Mouse (Mus musculus): Measurements from ENCODE around the gene Vars.

Vars gene

DNA sequence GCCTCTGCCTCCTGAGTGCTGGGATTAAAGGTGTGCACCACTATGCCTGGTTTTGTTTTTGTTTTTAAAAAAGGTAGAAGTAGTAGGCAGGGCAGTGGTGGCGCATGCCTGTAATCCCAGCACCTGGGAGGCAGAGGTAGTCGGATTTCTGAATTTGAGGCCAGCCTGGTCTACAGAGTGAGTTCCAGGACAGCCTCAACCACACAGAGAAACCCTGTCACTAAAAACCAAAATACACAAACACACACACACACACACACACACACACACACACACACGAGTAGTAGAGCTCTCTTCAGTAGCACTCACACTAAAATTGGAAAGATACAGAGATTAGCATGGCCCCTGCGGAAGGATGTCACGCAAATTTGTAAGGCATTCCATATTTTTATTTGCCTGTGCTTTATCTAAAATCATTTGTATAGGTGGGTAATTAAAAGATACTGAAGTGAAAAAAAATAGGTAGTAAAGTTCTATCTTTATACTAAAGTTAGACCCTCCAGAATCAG lies 48.2 kb downstream of the Vars start:
- no peak for DNase-seq (ENCODE audit: low read depth)

DNA sequence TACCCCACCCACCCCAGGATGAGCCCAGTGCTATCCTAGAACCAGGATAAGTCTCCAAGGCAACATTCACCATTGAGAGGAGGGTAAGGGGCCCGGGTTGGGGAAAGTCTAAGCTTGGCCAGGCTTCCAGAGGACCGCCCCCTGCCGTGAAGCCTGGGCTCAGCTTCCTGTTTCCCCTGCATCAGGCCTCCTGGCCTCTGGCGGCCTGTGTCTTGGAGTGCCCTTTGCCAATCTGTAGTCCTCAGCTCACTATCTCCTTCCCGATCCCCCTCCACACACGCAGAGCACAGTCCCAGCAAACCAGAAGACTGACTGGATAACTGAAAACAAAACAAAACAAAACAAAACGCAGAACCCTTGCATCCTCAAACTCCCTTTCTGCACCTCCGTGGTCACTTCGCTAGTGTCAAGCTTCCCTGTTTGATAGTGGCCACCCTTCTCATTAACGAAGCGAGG lies 48.8 kb downstream of the Vars start, which contains the start of gene Clic1:
TSS of gene Clic1 (plus strand) at position 406 of the 456 bp plus-strand sequence.
- no peak for DNase-seq (ENCODE audit: low read depth)

DNA sequence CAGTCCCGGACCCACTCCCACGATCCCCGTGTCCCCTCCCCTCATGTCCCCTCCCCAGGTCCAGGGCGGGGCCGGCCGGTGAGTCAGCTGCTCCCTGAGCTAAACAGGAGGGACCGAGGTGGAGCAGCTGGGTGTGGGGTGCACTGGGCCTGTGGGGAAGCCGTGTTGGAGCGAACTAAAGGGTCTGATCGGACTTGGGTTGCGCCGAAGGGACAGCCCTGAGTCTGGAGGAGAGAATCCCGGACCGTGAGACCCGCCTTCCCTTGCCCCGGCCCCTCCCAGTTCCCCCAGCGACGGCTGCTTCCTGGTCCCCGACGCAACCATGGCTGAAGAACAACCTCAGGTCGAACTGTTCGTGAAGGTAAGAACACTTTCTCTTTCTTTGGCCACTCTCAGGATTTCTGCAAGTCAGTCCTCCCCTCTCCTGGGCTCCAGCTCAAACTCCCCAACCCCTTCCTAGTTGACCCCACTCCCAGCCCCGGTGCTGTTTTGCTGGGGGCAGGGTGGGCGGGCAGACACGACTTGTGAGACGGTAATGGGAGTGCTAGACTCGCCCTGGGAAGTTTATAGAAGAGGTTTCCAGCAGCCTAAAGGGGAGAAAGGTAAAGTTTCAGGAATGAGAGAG lies 49.5 kb downstream of the Vars start:
- DNase-seq (ENCODE audit: low read depth) = no peak

DNA sequence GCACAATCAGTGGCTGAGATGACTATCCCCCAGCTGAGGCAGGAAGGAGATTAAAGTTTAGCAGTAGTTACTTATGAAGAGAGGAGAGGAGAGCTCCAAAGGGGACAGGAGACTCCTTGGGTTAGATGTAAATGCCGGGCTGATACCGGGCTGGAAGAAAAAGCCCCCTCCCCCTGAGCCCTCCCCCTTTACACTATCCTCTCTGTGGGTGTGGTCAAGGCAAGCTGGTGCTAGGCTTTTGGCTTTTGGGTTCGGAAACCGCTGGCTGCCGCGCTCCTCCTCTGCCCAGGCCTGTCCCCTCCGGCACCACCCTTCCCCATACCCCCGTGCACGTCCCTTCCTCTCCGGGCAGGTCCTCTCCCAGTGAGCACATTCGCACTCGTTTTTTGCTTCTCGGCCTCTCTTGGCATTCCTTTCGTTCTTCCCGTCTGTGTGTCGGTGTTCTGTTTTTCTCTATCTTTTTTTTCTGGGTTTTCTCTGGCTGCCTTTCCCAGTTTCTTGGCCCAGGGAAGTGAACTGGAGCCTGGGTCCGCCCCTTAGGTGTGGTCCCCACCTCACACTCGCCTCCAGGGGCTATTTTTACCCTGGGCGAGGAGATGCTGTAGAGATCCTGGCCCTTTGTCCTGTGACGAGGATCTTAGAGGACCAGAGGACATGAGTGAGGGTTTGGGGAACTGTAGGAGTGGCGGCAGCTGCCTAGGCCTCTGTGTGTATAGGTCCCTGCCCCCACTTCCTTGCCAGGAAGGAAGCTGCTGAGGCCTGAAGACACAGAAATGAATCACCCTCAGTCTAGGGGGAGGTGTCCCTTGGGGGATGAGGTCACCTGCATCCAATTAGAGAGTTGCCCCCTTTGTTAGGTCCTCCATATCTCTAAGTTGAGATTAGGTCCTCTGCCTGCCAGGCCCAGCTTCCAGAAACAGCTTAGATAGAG lies 50.6 kb downstream of the Vars start:
- peak; percentile 73 for DNase-seq (ENCODE audit: low read depth)

DNA sequence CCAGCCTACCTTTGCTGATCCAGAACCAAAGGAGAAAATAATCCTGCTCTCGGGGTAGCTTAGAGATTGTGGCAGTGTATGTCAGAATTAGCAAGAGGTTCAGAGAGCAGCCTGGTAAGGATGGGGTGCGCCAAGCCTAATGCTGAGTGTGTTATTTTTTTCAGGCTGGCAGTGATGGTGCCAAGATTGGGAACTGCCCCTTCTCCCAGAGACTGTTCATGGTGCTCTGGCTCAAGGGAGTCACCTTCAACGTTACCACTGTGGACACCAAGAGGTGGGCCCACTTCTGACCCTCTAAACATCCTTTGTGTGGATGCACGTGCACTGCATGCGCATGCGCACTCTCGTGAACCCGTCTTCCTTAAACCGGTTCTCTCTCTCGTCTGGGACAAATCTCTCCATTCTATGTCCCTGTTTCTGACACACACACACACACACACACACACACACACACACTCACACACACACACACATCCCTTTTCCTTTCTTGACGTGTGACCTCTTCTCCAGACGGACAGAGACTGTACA lies 51.5 kb downstream of the Vars start:
- DNase-seq (ENCODE audit: low read depth) = no peak

DNA sequence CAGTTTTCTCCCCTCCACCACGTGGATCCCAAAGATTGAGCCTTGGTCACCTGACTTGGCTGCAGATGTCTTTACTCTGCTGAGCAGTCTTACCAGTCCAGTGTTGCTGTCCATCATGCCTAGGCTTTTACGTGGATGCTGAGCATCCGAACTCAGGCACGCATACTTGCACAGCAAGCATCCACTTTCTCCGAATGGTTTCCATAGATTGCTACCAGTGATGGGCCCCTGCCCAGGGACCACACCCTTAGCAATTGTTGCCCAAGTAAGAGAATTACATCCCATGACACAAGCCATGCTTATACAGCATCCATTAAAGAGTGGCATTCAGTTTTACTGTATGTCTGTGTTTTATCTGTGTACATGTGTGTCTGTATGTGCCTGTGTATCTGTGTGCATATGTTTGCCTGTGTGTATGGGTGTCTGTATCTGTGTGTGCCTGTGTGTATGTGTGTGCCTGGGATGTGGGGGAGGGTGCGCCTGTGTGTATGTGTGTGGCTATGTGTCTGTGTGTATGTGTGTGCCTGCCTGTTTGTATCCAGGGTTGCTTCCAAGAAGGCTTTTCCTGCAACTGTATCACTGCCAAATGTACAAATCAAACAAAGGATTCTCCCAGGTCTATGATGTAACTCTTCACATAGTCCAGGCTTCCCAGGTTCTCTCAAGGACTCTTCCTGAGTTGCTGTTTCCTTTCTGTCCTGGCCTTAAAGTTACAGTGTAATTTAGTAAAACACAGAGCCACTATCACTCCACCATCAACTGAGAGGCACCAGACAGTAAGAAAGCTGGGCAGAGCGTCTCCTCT lies 55.1 kb downstream of the Vars start:
- DNase-seq (ENCODE audit: low read depth) = no peak

DNA sequence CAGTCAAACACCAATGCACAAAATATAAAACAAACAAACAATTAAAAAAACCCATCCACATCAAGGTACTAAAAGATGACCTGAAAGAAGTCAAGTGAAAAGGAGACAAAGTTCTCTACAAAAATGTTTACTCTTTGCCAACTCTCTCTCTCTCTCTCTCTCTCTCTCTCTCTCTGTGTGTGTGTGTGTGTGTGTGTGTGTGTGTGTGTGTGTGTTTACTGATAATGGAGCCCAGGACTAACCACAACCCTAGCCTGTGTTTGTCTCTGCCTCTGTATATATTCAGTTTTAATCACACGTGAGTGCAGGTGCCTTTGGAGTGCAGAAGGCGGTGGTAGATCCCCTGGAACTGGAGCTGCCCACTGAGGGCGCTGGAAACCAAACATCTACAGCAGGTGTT lies 56.3 kb downstream of the Vars start:
- no peak for DNase-seq (ENCODE audit: low read depth)

DNA sequence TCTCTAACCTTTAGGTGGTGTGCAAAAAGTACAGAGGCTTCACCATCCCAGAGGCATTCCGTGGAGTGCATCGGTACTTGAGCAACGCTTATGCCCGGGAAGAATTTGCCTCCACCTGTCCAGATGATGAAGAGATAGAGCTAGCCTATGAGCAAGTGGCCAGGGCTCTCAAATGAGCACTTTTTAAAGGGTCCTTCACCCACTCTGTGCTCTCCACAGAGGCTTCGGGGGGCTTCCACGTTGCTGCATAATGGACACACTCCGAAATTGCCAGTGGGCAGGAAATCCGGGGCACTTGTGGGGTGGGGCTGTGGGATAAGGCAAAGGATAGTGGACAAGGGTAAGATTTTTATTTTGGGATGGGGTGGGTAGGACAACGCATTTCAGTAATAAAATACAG lies 57.5 kb downstream of the Vars start:
- DNase-seq (ENCODE audit: low read depth) = no peak

DNA sequence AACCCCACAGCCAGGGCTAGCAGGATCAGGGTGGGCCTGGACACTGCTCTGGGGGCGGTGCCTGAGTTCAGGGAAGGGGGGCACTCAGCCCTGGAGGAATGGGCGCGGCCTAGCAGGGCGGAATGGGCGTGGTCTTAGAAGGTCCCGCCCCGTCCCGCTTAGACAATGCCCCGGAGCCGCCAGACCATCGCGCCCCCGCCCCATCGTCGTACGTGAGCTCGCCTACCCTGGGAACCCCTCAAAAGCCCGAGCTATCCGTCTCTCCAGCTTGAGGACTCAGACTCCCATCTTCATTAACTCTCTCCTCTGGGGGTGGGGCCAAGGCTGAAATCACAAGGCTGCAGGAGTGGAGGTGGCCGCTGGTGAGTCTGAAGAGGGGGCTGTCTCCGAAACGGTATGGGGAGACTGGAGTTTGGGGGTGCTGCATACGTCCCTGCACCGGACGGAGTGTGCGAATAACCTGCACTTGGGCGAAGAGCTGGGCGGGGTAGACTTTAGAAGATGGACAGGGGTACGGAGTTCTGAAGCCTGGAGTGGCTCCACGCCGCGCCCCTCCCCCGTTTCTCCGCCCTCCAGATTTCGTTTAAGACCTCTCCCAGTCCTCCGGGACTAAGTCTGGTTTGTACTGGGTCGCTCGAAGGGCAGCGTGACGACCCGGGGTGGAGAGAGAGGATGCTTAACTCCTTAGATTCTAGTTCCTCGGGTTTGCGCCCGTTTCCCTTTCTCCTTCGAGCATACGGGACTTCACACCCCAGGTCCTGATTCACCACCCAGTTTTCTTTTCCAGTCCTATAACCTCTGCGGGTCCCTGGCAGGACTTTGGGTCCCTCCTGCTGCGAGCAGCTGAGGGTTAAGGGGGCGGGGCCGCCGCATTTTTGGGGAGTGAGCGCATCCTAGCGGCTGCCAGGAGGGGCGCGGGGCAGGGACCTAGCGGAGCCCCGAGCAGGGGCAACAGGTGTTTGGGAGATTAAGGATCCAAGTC lies 58.4 kb downstream of the Vars start, which contains the start of gene Ddah2:
TSS of gene Ddah2 (plus strand) at position 125 of the 982 bp plus-strand sequence.
- no peak for DNase-seq (ENCODE audit: low read depth)

DNA sequence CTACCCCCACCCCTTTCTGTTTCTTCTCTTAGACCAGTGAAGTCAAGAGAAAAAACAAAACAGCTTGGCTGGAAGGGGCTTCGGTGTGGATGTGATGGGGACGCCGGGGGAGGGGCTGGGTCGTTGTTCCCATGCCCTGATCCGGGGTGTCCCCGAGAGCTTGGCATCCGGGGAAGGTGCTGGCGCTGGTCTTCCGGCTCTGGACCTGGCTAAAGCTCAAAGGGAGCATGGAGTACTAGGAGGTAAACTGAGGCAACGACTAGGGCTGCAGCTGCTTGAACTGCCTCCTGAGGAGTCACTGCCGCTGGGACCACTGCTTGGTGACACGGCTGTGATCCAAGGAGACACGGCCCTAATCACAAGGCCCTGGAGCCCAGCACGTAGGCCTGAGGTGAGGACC lies 59.3 kb downstream of the Vars start:
- no peak for DNase-seq (ENCODE audit: low read depth)

DNA sequence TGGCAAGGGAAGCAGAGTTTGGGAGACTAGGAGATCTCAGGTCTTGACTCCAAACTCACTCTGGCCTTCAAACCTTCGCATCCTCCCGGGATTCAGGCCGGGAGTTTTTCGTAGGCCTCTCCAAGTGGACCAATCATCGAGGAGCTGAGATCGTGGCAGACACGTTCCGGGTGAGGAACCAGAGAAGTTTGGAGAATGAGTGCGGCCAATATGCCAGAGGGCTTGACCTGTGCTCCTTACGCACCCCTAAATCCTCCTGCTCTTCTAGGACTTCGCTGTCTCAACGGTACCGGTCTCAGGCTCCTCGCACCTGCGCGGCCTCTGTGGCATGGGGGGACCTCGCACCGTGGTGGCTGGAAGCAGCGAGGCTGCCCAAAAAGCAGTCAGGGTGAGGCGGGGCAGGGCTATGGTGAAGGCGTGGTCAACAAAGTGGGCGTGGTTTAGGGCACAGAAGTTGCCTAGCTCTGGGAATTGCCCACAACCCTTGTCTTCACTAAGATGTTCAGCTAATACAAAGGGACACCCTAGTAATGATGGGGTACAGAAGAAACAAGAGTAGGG lies 60.0 kb downstream of the Vars start:
- DNase-seq (ENCODE audit: low read depth) = no peak

DNA sequence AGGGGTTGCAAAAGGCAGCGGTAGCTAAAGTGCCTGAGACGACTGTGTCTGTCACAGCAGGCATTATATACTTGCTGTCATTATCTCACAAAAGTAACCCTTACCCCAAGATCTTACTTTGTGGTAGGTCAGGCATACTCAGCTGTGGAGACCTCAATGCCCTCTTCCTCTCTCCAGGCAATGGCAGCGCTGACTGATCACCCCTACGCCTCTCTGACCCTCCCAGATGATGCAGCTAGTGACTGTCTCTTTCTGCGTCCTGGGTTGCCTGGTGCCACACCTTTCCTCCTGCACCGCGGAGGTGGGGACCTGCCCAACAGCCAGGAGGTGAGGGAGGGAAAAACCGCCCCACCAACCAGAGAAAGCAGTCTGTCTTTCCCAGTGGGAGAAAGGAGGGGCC lies 60.5 kb downstream of the Vars start:
- no peak for DNase-seq (ENCODE audit: low read depth)

DNA sequence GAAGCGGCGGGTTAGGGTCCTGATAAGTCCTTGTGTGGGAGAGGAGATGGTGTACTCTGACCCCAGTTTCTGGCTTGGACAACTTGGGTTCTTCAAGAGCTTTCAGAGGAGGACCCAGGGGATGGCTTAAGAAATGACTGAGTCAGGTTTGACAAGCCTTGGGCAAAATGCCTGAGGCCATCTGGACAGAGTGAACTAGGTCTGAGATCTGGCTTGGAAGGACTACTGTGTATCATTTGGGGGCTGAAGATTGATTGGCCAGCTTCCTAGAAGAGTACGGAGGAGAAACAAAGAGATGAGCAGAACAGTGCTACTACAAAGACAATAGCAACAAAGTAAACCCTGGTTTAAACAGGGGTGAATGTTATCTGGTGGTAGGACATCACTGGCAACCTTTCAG lies 62.7 kb downstream of the Vars start:
- no peak for DNase-seq (ENCODE audit: low read depth)

DNA sequence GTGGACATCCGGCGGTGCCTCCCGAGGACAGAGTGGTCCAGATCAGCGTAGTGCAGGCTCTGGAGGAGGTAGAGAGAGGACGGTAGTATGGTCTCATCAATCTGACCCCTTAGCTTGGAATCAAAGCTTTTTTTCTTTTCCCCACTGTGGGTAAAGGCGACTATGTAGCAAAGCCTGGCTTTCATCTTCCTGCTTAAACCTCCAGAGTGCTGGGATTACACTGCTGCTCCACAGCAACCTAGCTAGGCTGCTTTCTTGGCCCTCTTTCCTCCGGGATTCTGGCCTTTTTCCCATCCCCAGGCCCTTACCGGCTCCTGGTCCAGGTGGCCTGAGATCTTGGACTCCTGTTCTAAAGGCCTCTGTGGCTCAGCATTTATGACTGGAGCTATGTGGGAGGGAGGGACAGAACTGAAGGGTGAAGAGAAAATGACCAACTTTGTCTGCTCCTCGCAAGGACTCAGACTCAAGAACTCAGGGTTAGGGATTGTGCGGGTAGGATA lies 63.6 kb downstream of the Vars start:
- DNase-seq (ENCODE audit: low read depth) = no peak

DNA sequence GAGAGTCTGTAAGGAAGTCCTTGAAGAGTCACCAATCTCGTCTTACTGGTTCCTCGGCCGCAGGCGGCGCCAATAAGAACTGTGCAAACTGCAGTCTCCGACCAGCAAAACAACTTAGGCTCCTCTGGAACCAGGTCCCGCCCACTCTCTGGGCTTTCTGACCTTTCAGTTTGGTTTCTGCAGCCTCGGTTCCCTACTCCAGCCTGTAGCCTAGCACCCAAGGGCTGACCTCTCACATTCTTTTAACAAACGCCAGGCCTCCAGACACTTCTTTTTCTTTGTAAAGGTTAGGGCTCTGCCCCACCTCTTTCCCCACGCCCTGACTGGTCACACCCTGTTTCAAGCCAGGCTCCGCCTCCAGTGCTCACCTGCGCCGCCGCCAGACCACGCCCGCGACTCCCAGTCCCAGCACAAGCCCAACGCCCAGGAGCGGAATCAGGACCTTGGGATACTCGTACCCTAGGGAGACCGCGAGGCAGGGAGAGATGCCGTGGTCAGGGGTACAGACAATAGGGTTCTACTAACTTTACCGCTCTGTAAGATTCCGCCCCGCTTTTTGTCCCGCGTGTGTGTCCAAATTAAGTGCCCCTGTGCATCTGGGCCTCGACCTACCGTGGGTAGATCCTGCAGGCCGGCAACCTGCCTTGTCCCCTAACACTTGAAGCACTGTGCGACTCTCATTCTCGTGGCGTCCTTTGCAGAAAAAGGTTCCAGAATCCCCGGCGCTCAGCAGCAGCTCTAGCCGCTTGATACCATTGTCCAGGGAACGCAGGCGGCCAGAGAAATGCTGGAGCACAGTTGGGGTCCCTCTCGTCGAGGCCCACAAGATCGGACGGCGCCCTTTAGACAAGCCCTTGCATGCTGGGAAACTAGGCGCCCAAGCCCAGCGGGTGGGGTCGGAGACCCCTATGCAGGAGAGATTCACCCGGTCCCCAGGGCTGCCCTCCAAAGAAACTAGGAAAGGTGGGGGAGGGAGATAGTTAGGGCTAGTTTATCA lies 64.5 kb downstream of the Vars start, which contains the start of gene Ly6g6c:
TSS of gene Ly6g6c (plus strand) at position 438 of the 997 bp plus-strand sequence.
- DNase-seq (ENCODE audit: low read depth) = no peak

Measured in c-Kit-positive CD71-positive TER-119-negative erythroid progenitor cells, embryonic 14.5 days (primary cell).